16 mouse cellular contexts compared by ENCODE assay signal in genomic region chr17:64141856-64142255, GRCm38 (mm10).
DNase-seq lines count a peak whose midpoint lies in the region; ATAC-seq lines count a peak whose summit lies in the region.
"Had no signal": no experiment of that assay in that cellular context is flagged by ENCODE, and none has a peak within 500 bp of the region (broad histone marks: within the 10 kb centered on the region; RNA-seq: fewer than 3 reads in every experiment).

No protein-coding gene starts in this region.

- no peak overlapping the region for H3K9ac ChIP-seq in midbrain, embryonic 11.5 days (ENCODE audit: low read length)
- H3K9ac ChIP-seq in heart, embryonic 16.5 days (ENCODE audit: low read length): no peak overlapping the region
- H3K9ac ChIP-seq: liver, embryonic 14.5 days had no signal

- 80% methylated on average over 9 of the region's 9 CpGs for WGBS in midbrain, embryonic 11.5 days
- WGBS in midbrain, embryonic 10.5 days: 85% methylated on average over 9 of the region's 9 CpGs
- WGBS in heart, embryonic 16.5 days: 38% methylated on average over 9 of the region's 9 CpGs

- no peak overlapping the region for H3K4me3 ChIP-seq in midbrain, embryonic 11.5 days (ENCODE audit: low read depth, low read length)
- H3K4me3 ChIP-seq in midbrain, embryonic 10.5 days: no peak overlapping the region
- H3K4me3 ChIP-seq in heart, embryonic 16.5 days (ENCODE audit: low read length): no peak overlapping the region
- H3K4me3 ChIP-seq: erythroblast, embryonic 14.5 days; gastrocnemius, adult 2 months had no signal

- H3K9me3 ChIP-seq in midbrain, embryonic 11.5 days (ENCODE audit: control insufficient read depth, low read length): no peaks in the 10 kb centered on the region
- no peaks in the 10 kb centered on the region for H3K9me3 ChIP-seq in midbrain, embryonic 10.5 days (replicated peaks)
- H3K9me3 ChIP-seq in heart, embryonic 16.5 days (replicated peaks; ENCODE audit: control insufficient read depth, low read length): no peaks in the 10 kb centered on the region

- H3K36me3 ChIP-seq in midbrain, embryonic 11.5 days (ENCODE audit: control insufficient read depth, insufficient read depth, low read length): 0 out of 2 replicates have a peak, but pooled peaks cover 2% of the 10 kb centered on the region
- peaks cover 12% of the 10 kb centered on the region; the same call in 1 of the 2 replicates for H3K36me3 ChIP-seq in midbrain, embryonic 10.5 days
- H3K36me3 ChIP-seq in heart, embryonic 16.5 days (ENCODE audit: control insufficient read depth, insufficient read depth): peaks cover 5% of the 10 kb centered on the region; the same call in 1 of the 2 replicates

- peak; percentile 3 for DNase-seq in embryo, embryonic 10 days (ENCODE audit: low spot score)
- DNase-seq in embryo, embryonic 10.5 days (ENCODE audit: low spot score): no peak
- no peak for DNase-seq in midbrain, embryonic 11.5 days (ENCODE audit: low spot score, missing footprints)
- DNase-seq in midbrain, embryonic 10.5 days (ENCODE audit: low spot score): no peak
- no peak for DNase-seq in kidney, adult 18-20 months
- DNase-seq in kidney, postnatal 10 days: no peak
- no peak for DNase-seq in frontal cortex, postnatal 36 days (ENCODE audit: low spot score in 2 of 2)
- DNase-seq: adrenal gland, postnatal 25 days; embryo, embryonic 11 days; gastrocnemius, adult 2 months; layer of hippocampus, adult 9-11 months; lung, postnatal 36 days; spleen, adult 18-20 months had no signal

- ATAC-seq in midbrain, embryonic 11.5 days (ENCODE audit: low FRiP score): peak; percentile 36; the same call in 1 of the 2 replicates
- ATAC-seq in heart, embryonic 16.5 days (replicated peaks; ENCODE audit: extremely low read depth, insufficient read depth, low FRiP score): peak; percentile 89

- H3K4me1 ChIP-seq in midbrain, embryonic 11.5 days (ENCODE audit: control insufficient read depth, insufficient read depth, low read length): peaks cover 2% of the 10 kb centered on the region; the same call in 1 of the 2 replicates
- peaks cover 13% of the 10 kb centered on the region for H3K4me1 ChIP-seq in midbrain, embryonic 10.5 days
- peaks cover 4% of the 10 kb centered on the region; the same call in 1 of the 2 replicates for H3K4me1 ChIP-seq in heart, embryonic 16.5 days (ENCODE audit: control insufficient read depth, insufficient read depth, low read length)

- H3K27ac ChIP-seq in midbrain, embryonic 11.5 days (ENCODE audit: low read depth, low read length): no peak overlapping the region
- H3K27ac ChIP-seq in midbrain, embryonic 10.5 days (replicated peaks): no peak overlapping the region
- peak overlapping the region; percentile 70 for H3K27ac ChIP-seq in heart, embryonic 16.5 days (ENCODE audit: low read length)
- H3K27ac ChIP-seq: gastrocnemius, adult 2 months; liver, embryonic 14.5 days had no signal

- no peaks in the 10 kb centered on the region for H3K27me3 ChIP-seq in midbrain, embryonic 11.5 days (ENCODE audit: control insufficient read depth, insufficient read depth, low read length)
- no peaks in the 10 kb centered on the region for H3K27me3 ChIP-seq in midbrain, embryonic 10.5 days (ENCODE audit: low read depth, poor library complexity, severe bottlenecking)
- no peaks in the 10 kb centered on the region for H3K27me3 ChIP-seq in heart, embryonic 16.5 days (ENCODE audit: control insufficient read depth, insufficient read depth, low read length)

- no peak overlapping the region for H3K4me2 ChIP-seq in midbrain, embryonic 11.5 days
- H3K4me2 ChIP-seq in heart, embryonic 16.5 days (ENCODE audit: low read depth, low read length): peak overlapping the region; percentile 38; the same call in 1 of the 2 replicates
